ENCODE assay signal across 8 mouse cellular contexts in genomic region chr7:110164712-110165122, GRCm38 (mm10). TPM values are rescaled to one million over a fixed set of nuclear protein-coding genes. Genes with fewer than 3 reads are reported as not detected.
DNase-seq lines count a peak whose midpoint lies in the region; ATAC-seq and TF ChIP-seq lines count a peak whose summit lies in the region.

No protein-coding gene starts in this region.

- no peaks in the 10 kb centered on the region for H3K36me3 ChIP-seq in ES-Bruce4 (ENCODE audit: control insufficient read depth, insufficient read depth, low read length, poor library complexity, severe bottlenecking)
- no peaks in the 10 kb centered on the region for H3K36me3 ChIP-seq in forebrain, embryonic 13.5 days (ENCODE audit: poor library complexity, severe bottlenecking)
- no peaks in the 10 kb centered on the region for H3K36me3 ChIP-seq in liver, postnatal 0 days (replicated peaks; ENCODE audit: insufficient read depth, low read length)
- no peaks in the 10 kb centered on the region for H3K36me3 ChIP-seq in neural tube, embryonic 14.5 days (ENCODE audit: control insufficient read depth, insufficient read depth, low read length)

- H3K9ac ChIP-seq in ES-Bruce4 (ENCODE audit: low read depth, poor library complexity, severe bottlenecking): peak overlapping the region; percentile 89
- peak overlapping the region; percentile 72 for H3K9ac ChIP-seq in forebrain, embryonic 13.5 days
- H3K9ac ChIP-seq in liver, postnatal 0 days (replicated peaks): peak overlapping the region; percentile 63
- peak overlapping the region; percentile 60 for H3K9ac ChIP-seq in neural tube, embryonic 14.5 days (replicated peaks; ENCODE audit: low read depth, low read length)

- H3K27ac ChIP-seq in ES-Bruce4 (ENCODE audit: insufficient read depth, low read length): peak overlapping the region; percentile 94
- H3K27ac ChIP-seq in forebrain, embryonic 13.5 days: peak overlapping the region; percentile 83
- H3K27ac ChIP-seq in liver, postnatal 0 days (ENCODE audit: low read depth): peak overlapping the region; percentile 86
- peak overlapping the region; percentile 76 for H3K27ac ChIP-seq in neural tube, embryonic 14.5 days (ENCODE audit: low read depth, low read length)

- WGBS in forebrain, embryonic 13.5 days: under 1% methylated on average over 20 of the region's 20 CpGs
- under 1% methylated on average over 20 of the region's 20 CpGs for WGBS in large intestine, adult 2 months
- under 1% methylated on average over 20 of the region's 20 CpGs for WGBS in liver, postnatal 0 days (ENCODE audit: insufficient replicate concordance)
- WGBS in neural tube, embryonic 14.5 days: under 1% methylated on average over 20 of the region's 20 CpGs

- peak; percentile 99 for TF ChIP-seq CTCF in ES-Bruce4 (IDR thresholded peaks at IDR 0.05; ENCODE audit: low read depth, low read length)
- TF ChIP-seq CTCF in liver, postnatal 0 days (IDR thresholded peaks at IDR 0.05; ENCODE audit: low read depth): peak; percentile 99

- TF ChIP-seq EP300 in ES-Bruce4 (IDR thresholded peaks at IDR 0.05; ENCODE audit: insufficient read depth, low read depth, low read length): peak; percentile 66
- TF ChIP-seq EP300 in liver, postnatal 0 days (IDR thresholded peaks at IDR 0.05; ENCODE audit: low read depth): no peak

- H3K27me3 ChIP-seq in ES-Bruce4 (ENCODE audit: control insufficient read depth, insufficient read depth, low read length, poor library complexity, severe bottlenecking): no peaks in the 10 kb centered on the region
- no peaks in the 10 kb centered on the region for H3K27me3 ChIP-seq in forebrain, embryonic 13.5 days
- H3K27me3 ChIP-seq in liver, postnatal 0 days (ENCODE audit: insufficient read depth, low read length): no peaks in the 10 kb centered on the region
- H3K27me3 ChIP-seq in neural tube, embryonic 14.5 days (ENCODE audit: control insufficient read depth, insufficient read depth, low read length): no peaks in the 10 kb centered on the region

- peak; percentile 95 to 97 for DNase-seq in heart, postnatal 10 days
- DNase-seq in large intestine, adult 2 months (ENCODE audit: low read depth, low spot score): peak; percentile 85
- peak; percentile 96 for DNase-seq in liver, postnatal 0 days
- peak; percentile 96 for DNase-seq in testis, postnatal 10 days (ENCODE audit: low spot score)

- TF ChIP-seq POLR2A in ES-Bruce4 (IDR thresholded peaks at IDR 0.05; ENCODE audit: insufficient read depth, low read length): peak; percentile 61

- peak; percentile 97 for ATAC-seq in cerebellum, adult (ENCODE audit: insufficient number of reproducible peaks, low FRiP score, low TSS enrichment)
- peak; percentile 97 for ATAC-seq in forebrain, embryonic 13.5 days
- ATAC-seq in liver, postnatal 0 days: peak; percentile 94
- ATAC-seq in neural tube, embryonic 14.5 days (ENCODE audit: low read depth): peak; percentile 95

- no peaks in the 10 kb centered on the region for H3K4me1 ChIP-seq in ES-Bruce4 (ENCODE audit: control insufficient read depth, insufficient read depth, low read length)
- H3K4me1 ChIP-seq in forebrain, embryonic 13.5 days: 0 out of 2 replicates have a peak, but pooled peaks cover 3% of the 10 kb centered on the region
- peaks cover 7% of the 10 kb centered on the region; the same call in 1 of the 2 replicates for H3K4me1 ChIP-seq in liver, postnatal 0 days (ENCODE audit: insufficient read depth)
- no peaks in the 10 kb centered on the region for H3K4me1 ChIP-seq in neural tube, embryonic 14.5 days (ENCODE audit: control insufficient read depth, insufficient read depth, low read length)

- intact Hi-C loops in heart, postnatal 10 days (cut with DNase I): loop anchor here (1.0 to 5.0 kb wide), 5 partner anchors 56 to 468 kb away; partner anchors contain the start of gene Swap70

- peak overlapping the region; percentile 80 for H3K4me3 ChIP-seq in ES-Bruce4 (ENCODE audit: low read depth, low read length)
- peak overlapping the region; percentile 54 for H3K4me3 ChIP-seq in forebrain, embryonic 13.5 days
- peak overlapping the region; percentile 62 for H3K4me3 ChIP-seq in liver, postnatal 0 days (ENCODE audit: low read depth, low read length)
- H3K4me3 ChIP-seq in neural tube, embryonic 14.5 days (ENCODE audit: low read depth, low read length): peak overlapping the region; percentile 48

- H3K4me2 ChIP-seq in forebrain, embryonic 13.5 days: peak overlapping the region; percentile 92
- peak overlapping the region; percentile 91 for H3K4me2 ChIP-seq in liver, postnatal 0 days (ENCODE audit: low read depth, low read length)
- H3K4me2 ChIP-seq in neural tube, embryonic 14.5 days (ENCODE audit: low read depth, low read length): peak overlapping the region; percentile 90

- H3K9me3 ChIP-seq in ES-Bruce4 (replicated peaks; ENCODE audit: control insufficient read depth, insufficient read depth, low read length, poor library complexity, severe bottlenecking): no peaks in the 10 kb centered on the region
- no peaks in the 10 kb centered on the region for H3K9me3 ChIP-seq in forebrain, embryonic 13.5 days (replicated peaks)
- H3K9me3 ChIP-seq in liver, postnatal 0 days (ENCODE audit: low read length): no peaks in the 10 kb centered on the region
- H3K9me3 ChIP-seq in neural tube, embryonic 14.5 days (ENCODE audit: control insufficient read depth, low read length): no peaks in the 10 kb centered on the region

RNA-seq across cellular contexts. Expression of gene Wee1, which starts 42.9 kb away (rescaled TPM):
- 58.7 and 60.1 TPM in 2 replicates for polyA plus RNA-seq in ES-Bruce4 (2011; ENCODE audit: insufficient read depth, insufficient read length, low read depth, missing spikeins)
- polyA plus RNA-seq in forebrain, embryonic 13.5 days (2015; fragmentation: Nextera tagmentation; extraction: Ambion mirVana): 16.2 and 17.7 TPM in 2 replicates
- 10 to 100 TPM; 20.5 to 30.7 TPM for total RNA-seq in heart, postnatal 10 days (2021)
- polyA plus RNA-seq in large intestine, adult 2 months (2012; rRNA removed): 3.6 and 5.2 TPM in 2 replicates
- polyA plus RNA-seq in liver, postnatal 0 days (2015; fragmentation: Nextera tagmentation; extraction: Ambion mirVana): 4.5 and 5.3 TPM in 2 replicates
- 4.8 and 5.1 TPM in 2 replicates for polyA plus RNA-seq in neural tube, embryonic 14.5 days (2014; fragmentation: Nextera tagmentation; extraction: Ambion mirVana)

RNA-seq across cellular contexts. Expression of gene Swap70, which starts 56.8 kb away (rescaled TPM):
- polyA plus RNA-seq in ES-Bruce4 (2011; ENCODE audit: insufficient read depth, insufficient read length, low read depth, missing spikeins): 40.1 and 41.7 TPM in 2 replicates
- polyA plus RNA-seq in forebrain, embryonic 13.5 days (2015; fragmentation: Nextera tagmentation; extraction: Ambion mirVana): 14.3 and 16.3 TPM in 2 replicates
- total RNA-seq in heart, postnatal 10 days (2021): 10 to 100 TPM; 19.8 to 21.5 TPM
- 15.2 and 16.2 TPM in 2 replicates for polyA plus RNA-seq in large intestine, adult 2 months (2012; rRNA removed)
- polyA plus RNA-seq in liver, postnatal 0 days (2015; fragmentation: Nextera tagmentation; extraction: Ambion mirVana): 5.2 and 7.2 TPM in 2 replicates
- 7.4 and 11.5 TPM in 2 replicates for polyA plus RNA-seq in neural tube, embryonic 14.5 days (2014; fragmentation: Nextera tagmentation; extraction: Ambion mirVana)

Comparison
In these comparisons a context has a peak if more than half of its experiments do, and no peak if none do; other contexts are left out.
1. Peak in every context shown above with its lines: DNase-seq, ATAC-seq, H3K4me3 ChIP-seq and H3K27ac ChIP-seq.